Mouse (Mus musculus) ovary, postnatal 36 days (tissue): ENCODE data around the gene Cxcl17.

Experiments used
- DNase-seq: peaks from one replicate; pipeline ENCODE4 v3.0.0; 2022; ENCODE audit warnings: low spot score, mixed read lengths

The Cxcl17 gene

DNA sequence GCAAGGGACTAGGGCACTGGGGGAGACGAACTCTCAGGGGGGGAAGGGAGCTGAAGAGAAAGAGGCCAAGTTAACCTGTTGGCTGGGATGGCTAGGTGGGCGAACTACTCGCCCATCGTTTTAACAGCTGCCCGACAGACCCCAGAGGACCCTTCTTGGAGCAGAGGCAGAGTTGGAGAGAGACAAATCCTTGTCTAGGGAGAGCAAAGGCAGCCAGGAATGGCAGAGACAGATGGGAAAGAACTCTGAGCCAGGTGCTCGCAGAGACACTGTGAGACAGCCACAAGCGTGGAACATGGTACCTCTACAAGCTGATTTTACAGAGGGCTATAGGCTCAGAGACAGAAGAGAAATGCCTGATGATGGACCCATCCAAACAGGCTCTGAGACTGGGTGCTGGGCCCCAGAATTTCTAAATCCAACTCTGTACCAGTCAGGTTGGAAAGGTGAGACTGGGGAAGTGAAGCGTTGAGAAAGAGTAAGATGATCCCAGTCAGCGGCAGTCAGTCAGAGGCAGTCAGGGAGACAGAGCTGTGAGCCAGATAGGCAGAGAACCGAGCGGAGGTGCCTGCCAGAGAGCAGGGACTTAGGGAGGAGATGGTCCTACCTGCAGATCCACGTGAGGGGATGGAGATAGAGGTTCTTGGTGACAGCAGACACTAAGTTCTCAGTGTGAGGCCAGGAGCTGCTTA is 43.5 kb downstream of the Cxcl17 start, which contains the start of gene Cnfn:
Gene Cnfn (minus strand): TSS at position 667 of the 692 bp plus-strand sequence.
- no peak for DNase-seq

DNA sequence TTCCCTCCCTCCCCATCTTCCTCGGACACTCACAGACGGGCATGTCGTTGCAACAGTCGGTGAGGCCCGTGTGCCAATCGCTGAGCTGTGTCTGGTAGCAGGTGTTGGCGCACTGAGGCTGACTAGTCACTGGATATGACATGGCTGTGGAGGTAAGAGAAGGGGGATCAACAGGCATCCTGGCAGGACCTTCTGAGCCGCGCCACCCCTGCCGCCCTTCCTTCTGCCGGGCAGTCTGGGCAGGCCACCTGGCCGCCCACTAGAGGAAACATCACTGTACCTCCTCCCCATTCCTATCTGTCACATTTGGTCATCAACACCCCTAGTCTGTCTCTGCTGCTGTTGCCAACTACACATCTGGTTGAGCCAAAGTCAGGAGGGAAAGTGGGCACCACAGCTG is 44.4 kb downstream of the Cxcl17 start:
- DNase-seq, result no peak

DNA sequence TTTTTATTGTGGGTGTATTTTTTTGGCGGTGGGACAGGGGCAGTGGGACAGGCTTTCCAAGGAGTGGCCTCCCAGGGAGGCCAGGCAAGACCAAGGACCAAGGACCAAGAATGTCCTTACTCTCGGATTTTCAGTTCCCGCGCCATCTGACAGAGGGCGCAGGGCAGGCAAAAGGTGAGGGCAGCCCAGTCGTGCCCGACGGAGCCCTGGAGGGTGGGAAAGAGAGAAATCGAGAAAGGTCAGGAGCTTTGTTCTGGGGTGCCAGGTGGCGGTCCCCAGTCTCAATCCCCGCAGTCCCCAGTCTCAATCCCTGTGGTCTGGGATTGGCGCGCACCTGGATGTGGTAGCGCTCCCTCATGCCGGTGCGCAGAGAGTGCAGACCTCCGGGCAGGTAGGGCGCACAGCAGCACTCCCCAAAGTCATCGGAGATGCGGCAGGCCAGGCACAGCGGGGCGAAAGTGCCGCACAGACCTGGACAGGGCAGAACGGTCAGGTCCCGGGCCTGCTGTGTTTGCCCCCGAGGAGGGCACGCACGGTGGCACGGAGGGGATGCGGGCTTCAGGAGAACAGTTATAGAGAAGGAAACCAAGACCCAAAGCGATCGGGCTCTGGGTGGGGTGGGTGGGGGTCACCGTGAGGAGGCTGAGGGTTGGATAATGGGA is 44.9 kb downstream of the Cxcl17 start:
- peak; percentile 43 for DNase-seq

DNA sequence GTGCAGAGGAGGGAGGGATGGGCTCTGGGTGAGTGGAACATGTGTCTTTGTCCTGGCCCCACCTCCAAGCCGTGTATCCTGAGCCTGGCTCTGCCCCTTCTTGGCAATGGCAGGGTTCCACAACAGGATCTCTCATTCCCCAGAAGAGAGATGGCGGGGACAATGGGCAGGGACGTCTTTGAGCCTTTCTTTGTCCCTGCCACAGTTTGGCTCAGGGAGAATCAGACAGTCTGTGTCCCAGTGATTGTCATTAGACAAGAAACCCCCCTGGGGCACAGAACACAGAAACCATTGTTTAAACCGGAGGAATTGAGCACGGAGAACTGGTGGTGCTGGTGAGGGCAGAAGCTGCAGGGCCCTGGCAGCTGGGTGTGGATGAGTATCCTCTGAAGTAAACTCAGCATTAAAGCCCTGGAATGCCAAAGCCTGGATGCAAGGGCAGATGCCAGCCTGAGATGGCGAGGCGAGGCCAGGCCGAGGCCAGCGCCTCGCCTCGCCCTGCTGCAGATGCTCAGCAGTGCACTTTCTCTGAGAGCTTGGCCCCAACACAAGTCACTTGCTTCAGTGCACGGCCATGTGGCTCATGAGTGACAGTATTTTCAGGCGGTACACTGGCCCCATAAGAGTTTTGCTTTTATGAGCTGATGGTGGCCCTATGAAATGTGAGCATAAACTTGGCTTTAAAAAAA is 46.6 kb downstream of the Cxcl17 start:
- no peak for DNase-seq

DNA sequence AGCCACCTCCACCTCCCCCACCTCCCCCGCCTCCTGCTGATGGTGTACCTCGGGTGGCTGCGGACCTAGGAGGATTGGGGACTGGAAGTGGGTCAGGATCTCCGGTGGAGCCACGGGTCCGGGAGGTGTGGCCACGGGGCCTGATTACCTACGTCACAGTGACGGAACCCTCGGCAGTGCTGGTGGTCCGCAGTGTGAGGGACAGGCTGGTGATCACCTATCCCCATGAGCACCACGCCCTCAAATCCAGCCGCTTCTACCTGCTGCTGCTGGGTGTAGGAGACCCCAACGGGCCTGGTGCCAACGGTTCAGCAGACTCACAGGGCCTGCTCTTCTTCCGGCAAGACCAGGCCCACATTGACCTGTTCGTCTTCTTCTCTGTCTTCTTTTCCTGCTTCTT is 49.1 kb downstream of the Cxcl17 start:
- DNase-seq, result no peak

DNA sequence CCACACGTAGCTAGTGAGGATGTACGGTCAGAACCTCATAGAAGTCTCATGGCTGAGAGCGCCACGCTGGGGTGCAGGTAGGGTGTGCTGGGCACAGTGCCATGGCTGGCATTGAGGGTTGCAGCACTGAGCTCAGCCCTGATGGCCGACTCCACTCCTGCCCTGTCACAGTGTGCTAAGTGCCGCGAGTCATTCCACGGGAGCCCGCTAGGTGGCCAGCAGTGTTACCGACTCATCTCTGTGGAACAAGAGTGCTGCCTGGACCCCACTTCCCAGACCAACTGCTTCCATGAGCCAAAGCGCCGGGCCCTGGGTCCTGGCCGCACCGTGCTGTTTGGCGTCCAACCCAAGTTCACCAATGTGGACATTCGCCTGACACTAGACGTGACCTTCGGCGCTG is 49.5 kb downstream of the Cxcl17 start:
- DNase-seq, result no peak

DNA sequence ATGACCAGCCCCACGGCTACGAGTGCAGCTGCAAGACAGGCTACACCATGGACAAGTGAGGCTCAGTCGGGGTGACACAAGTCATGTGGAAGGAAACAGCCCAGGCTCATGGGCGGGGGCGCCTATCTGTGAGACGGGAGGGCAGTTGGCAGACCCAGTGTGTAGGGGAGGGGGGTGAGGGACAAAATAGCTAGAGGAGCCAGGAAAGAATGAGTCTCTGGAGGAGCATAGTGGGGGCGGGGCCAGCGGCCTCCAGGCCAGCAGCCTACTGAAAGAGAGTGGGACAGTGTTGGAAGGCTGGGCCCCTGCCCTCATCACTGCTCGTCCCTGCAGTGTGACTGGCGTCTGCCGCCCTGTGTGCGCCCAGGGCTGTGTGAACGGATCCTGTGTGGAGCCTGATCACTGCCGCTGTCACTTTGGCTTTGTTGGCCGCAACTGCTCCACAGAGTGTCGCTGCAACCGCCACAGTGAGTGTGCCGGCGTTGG is 53.9 kb downstream of the Cxcl17 start:
- no peak for DNase-seq
